Mouse (Mus musculus): ENCODE data around the gene Pnliprp2. TPM values are rescaled to one million over a fixed set of nuclear protein-coding genes. Genes with fewer than 3 reads are reported as not detected.

The Pnliprp2 gene
- total and polyA plus RNA-seq, 3 experiments: 0.13 to 0.38 (median 0.14) TPM

GRCm38 (mm10) chr19:58789194-58789593 lies 29.7 kb downstream of the Pnliprp2 start:
- no peak for DNase-seq (ENCODE audit: extremely low read depth)
- no peaks in the 10 kb centered on the region for H3K36me3 ChIP-seq (replicated peaks in 1 of 2; ENCODE audit: control insufficient read depth in 1 of 2, insufficient read depth in 1 of 2, low read length in 1 of 2)
- no peak overlapping the region for H3K4me3 ChIP-seq (replicated peaks in 1 of 3; ENCODE audit: low read depth in 2 of 3, low read length in 2 of 3, poor library complexity in 1 of 3)
- no peak overlapping the region for H3K9ac ChIP-seq (ENCODE audit: insufficient read depth, low read depth)
- H3K79me2 ChIP-seq (replicated peaks; ENCODE audit: control insufficient read depth, extremely low read depth, insufficient read depth, poor library complexity, severe bottlenecking): no peaks in the 10 kb centered on the region
- H3K9me3 ChIP-seq (replicated peaks; ENCODE audit: low read length): no peaks in the 10 kb centered on the region
- no peak overlapping the region for H3K4me2 ChIP-seq (ENCODE audit: insufficient read depth, low read depth, poor library complexity, severe bottlenecking)
- TF ChIP-seq MAX (IDR thresholded peaks at IDR 0.05; ENCODE audit: low read length): no peak
- TF ChIP-seq ETS1 (conservative IDR thresholded peaks at IDR 0.05; ENCODE audit: low read depth, low read length): no peak
- TF ChIP-seq MEF2A (IDR thresholded peaks at IDR 0.05; ENCODE audit: borderline replicate concordance, low read depth, low read length): no peak
- TF ChIP-seq NELFE (IDR thresholded peaks at IDR 0.05; ENCODE audit: low read depth, low read length): no peak
- TF ChIP-seq TBP (conservative IDR thresholded peaks at IDR 0.05; ENCODE audit: low read depth, low read length): no peak
- no peak for TF ChIP-seq NRF1 (IDR thresholded peaks at IDR 0.05; ENCODE audit: low read depth, low read length)
- no peak for TF ChIP-seq RAD21 (IDR thresholded peaks at IDR 0.05; ENCODE audit: low read depth, low read length)
- no peak for TF ChIP-seq UBTF (IDR thresholded peaks at IDR 0.05; ENCODE audit: low read depth, low read length)
- no peak for TF ChIP-seq BHLHE40 (IDR thresholded peaks at IDR 0.05; ENCODE audit: low read depth, low read length)
- TF ChIP-seq ZMIZ1 (IDR thresholded peaks at IDR 0.05; ENCODE audit: low read depth, low read length): no peak
- no peak for TF ChIP-seq USF1 (IDR thresholded peaks at IDR 0.05; ENCODE audit: low read depth, low read length)
- TF ChIP-seq CHD2 (IDR thresholded peaks at IDR 0.05; ENCODE audit: low read length): no peak
- in situ Hi-C loops (cut with MboI; ENCODE audit: low pct_ligation_motif_present, low pct_unique_long_range_greater_than_20kb, low sequenced_read_pairs): no loop called here
- H3K27me3 ChIP-seq (replicated peaks): no peaks in the 10 kb centered on the region
- dilution Hi-C loops (cut with MboI; ENCODE audit: extremely low pct_ligation_motif_present, extremely low pct_unique_long_range_greater_than_20kb, low sequenced_read_pairs): no loop called here
- peaks cover 5 to 8% of the 10 kb centered on the region in 2 experiments; a peak in 3 of 4 replicates for H3K4me1 ChIP-seq (ENCODE audit: control insufficient read depth in 1 of 2, insufficient read depth in 2 of 2)
- no peak overlapping the region for H3K27ac ChIP-seq (ENCODE audit: insufficient read depth, low read depth)

- no peak within 1 kb of the TSS for H3K9ac ChIP-seq (ENCODE audit: insufficient read depth, low read depth)
- H3K27ac ChIP-seq (ENCODE audit: insufficient read depth, low read depth): no peak within 1 kb of the TSS
- H3K36me3 ChIP-seq (replicated peaks in 1 of 2; ENCODE audit: control insufficient read depth in 1 of 2, insufficient read depth in 1 of 2, low read length in 1 of 2): no peaks in the 10 kb centered on the region
- DNase-seq (ENCODE audit: extremely low read depth): no peak
- no peaks in the 10 kb centered on the region for H3K79me2 ChIP-seq (replicated peaks; ENCODE audit: control insufficient read depth, extremely low read depth, insufficient read depth, poor library complexity, severe bottlenecking)
- no peak within 1 kb of the TSS for H3K4me2 ChIP-seq (ENCODE audit: insufficient read depth, low read depth, poor library complexity, severe bottlenecking)
- H3K4me3 ChIP-seq (replicated peaks in 1 of 3; ENCODE audit: low read depth in 2 of 3, low read length in 2 of 3, poor library complexity in 1 of 3): no peak within 1 kb of the TSS
- no peak for TF ChIP-seq HCFC1 (IDR thresholded peaks at IDR 0.05; ENCODE audit: low read depth, low read length)
- no peak for TF ChIP-seq MEF2A (IDR thresholded peaks at IDR 0.05; ENCODE audit: borderline replicate concordance, low read depth, low read length)
- no peak for TF ChIP-seq E2F4 (IDR thresholded peaks at IDR 0.05; ENCODE audit: insufficient replicate concordance, low read depth, low read length)
- no peak for TF ChIP-seq CHD2 (IDR thresholded peaks at IDR 0.05; ENCODE audit: low read length)
- TF ChIP-seq ZNF384 (IDR thresholded peaks at IDR 0.05; ENCODE audit: low read depth, low read length): no peak
- no peak for TF ChIP-seq MAX (IDR thresholded peaks at IDR 0.05; ENCODE audit: low read length)
- no peak for TF ChIP-seq CHD1 (IDR thresholded peaks at IDR 0.05; ENCODE audit: low read depth, low read length)
- no peak for TF ChIP-seq MYC (IDR thresholded peaks at IDR 0.05; ENCODE audit: low read depth, low read length)
- TF ChIP-seq MAZ (IDR thresholded peaks at IDR 0.05; ENCODE audit: low read depth, low read length): no peak
- TF ChIP-seq POLR2A (IDR thresholded peaks at IDR 0.05; ENCODE audit: low read depth, low read length): no peak
- TF ChIP-seq SMC3 (IDR thresholded peaks at IDR 0.05; ENCODE audit: low read depth, low read length): no peak
- no peak for TF ChIP-seq BHLHE40 (IDR thresholded peaks at IDR 0.05; ENCODE audit: low read depth, low read length)
- no peak for TF ChIP-seq MAFK (IDR thresholded peaks at IDR 0.05; ENCODE audit: insufficient replicate concordance, low read length)
- dilution Hi-C loops (cut with MboI; ENCODE audit: extremely low pct_ligation_motif_present, extremely low pct_unique_long_range_greater_than_20kb, low sequenced_read_pairs) (no loop called here), in situ Hi-C loops (cut with MboI; ENCODE audit: low pct_ligation_motif_present, low pct_unique_long_range_greater_than_20kb, low sequenced_read_pairs) (no loop called here)
- no peaks in the 10 kb centered on the region for H3K27me3 ChIP-seq (replicated peaks)
- no peaks in the 10 kb centered on the region for H3K9me3 ChIP-seq (replicated peaks; ENCODE audit: low read length)
- peaks cover 6 to 8% of the 10 kb centered on the region in 2 experiments; a peak in 3 of 4 replicates for H3K4me1 ChIP-seq (ENCODE audit: control insufficient read depth in 1 of 2, insufficient read depth in 2 of 2)
These were observed 34.8 kb downstream of the Pnliprp2 start, which contains the start of gene 1700019N19Rik for GRCm38 (mm10) chr19:58794284-58794683. Gene 1700019N19Rik (minus strand): TSS chr19:58794461.

Data from CH12.LX (cell line).